Comparison of ENCODE assay signal across 8 mouse cellular contexts in the genomic region with DNA sequence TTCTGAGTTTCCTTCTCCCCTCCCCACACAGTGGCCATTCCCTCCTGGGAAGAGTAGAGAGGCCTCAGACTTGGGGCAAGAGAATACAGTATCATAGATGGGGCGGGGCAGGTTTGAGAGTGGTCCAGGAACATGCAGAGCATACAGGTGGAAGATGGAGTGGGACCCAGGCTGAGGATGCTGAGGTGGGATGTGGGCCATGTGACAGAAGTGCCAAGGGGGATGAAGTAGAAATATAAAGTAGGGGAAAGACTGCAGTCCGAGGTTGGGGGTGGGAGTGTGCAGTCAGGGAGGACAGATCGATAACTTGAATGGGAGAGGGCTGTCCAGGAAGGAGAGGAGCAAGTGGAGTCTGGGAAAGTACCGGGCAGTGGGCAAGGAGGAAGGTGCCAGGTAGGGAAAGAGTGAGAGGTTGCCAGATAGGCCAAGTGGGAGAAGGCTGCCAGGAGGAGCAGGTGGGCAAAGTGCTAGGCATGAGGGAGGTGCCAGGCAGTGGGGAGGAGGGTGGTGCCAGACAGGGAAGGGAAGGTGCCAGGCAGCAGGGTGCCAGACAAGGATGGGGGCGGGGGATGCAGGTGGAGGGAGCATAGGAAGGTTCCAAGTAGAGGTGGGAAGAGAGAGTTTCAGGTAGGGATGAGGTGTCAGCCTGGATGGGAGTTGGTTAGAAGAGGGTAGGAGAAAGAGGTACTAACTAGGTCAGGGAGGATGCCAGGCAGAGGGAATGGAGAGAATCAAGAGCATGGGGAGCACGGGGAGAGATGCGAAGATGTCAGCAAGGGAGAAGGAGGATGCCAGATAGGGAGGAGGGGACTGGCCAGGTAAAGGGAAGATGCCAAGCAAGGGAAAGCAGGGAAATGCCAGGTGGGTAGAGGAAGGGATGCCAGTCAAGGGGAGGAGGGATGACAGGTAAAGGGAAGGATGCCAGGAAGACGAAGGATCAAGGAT. TPM values are rescaled to one million over a fixed set of nuclear protein-coding genes. Genes with fewer than 3 reads are reported as not detected.
A peak's percentile ranks its signal among the peaks of the same experiment; 100 is the strongest.
DNase-seq lines count a peak whose midpoint lies in the region; ATAC-seq lines count a peak whose summit lies in the region.

No protein-coding gene starts in this region.

- H3K27me3 ChIP-seq in hindbrain, embryonic 10.5 days (ENCODE audit: insufficient read depth, poor library complexity, severe bottlenecking): peaks cover 65% of the 10 kb centered on the region
- H3K27me3 ChIP-seq in midbrain, embryonic 16.5 days (ENCODE audit: control insufficient read depth, insufficient read depth, low read depth, low read length): no peaks in the 10 kb centered on the region

- DNase-seq in layer of hippocampus, adult 11-12 months (ENCODE audit: low spot score): peak; percentile 36
- no peak for DNase-seq in layer of hippocampus, postnatal 25 days (ENCODE audit: extremely low spot score in 1 of 2, low spot score in 1 of 2)
- peak; percentile 96 for DNase-seq in cerebellum, adult 9-11 months
- no peak for DNase-seq in hindbrain, embryonic 10.5 days (ENCODE audit: low spot score)
- DNase-seq in embryo, embryonic 10.5 days (ENCODE audit: low spot score): no peak
- no peak for DNase-seq in adrenal gland, postnatal 14 days
- DNase-seq in adrenal gland, postnatal 10 days: no peak

- H3K36me3 ChIP-seq in hindbrain, embryonic 10.5 days: no peaks in the 10 kb centered on the region
- H3K36me3 ChIP-seq in midbrain, embryonic 16.5 days (ENCODE audit: control insufficient read depth, insufficient read depth, low read length): no peaks in the 10 kb centered on the region

- H3K9ac ChIP-seq in midbrain, embryonic 16.5 days (ENCODE audit: low read depth, low read length): peak overlapping the region; percentile 81

- H3K4me3 ChIP-seq in hindbrain, embryonic 10.5 days: peak overlapping the region; percentile 62
- H3K4me3 ChIP-seq in midbrain, embryonic 16.5 days (ENCODE audit: low read depth, low read length): peak overlapping the region; percentile 67

- no peaks in the 10 kb centered on the region for H3K9me3 ChIP-seq in hindbrain, embryonic 10.5 days
- H3K9me3 ChIP-seq in midbrain, embryonic 16.5 days (replicated peaks; ENCODE audit: control insufficient read depth, low read length, poor library complexity, severe bottlenecking): no peaks in the 10 kb centered on the region

- H3K27ac ChIP-seq in hindbrain, embryonic 10.5 days: peak overlapping the region; percentile 83
- no peak overlapping the region; the same call in 1 of the 2 replicates for H3K27ac ChIP-seq in midbrain, embryonic 16.5 days (ENCODE audit: low read length)

- peak overlapping the region; percentile 58 for H3K4me2 ChIP-seq in midbrain, embryonic 16.5 days (ENCODE audit: low read length)

- peaks cover 25% of the 10 kb centered on the region for H3K4me1 ChIP-seq in hindbrain, embryonic 10.5 days (replicated peaks)
- peaks cover 28% of the 10 kb centered on the region for H3K4me1 ChIP-seq in midbrain, embryonic 16.5 days (ENCODE audit: control insufficient read depth, insufficient read depth, low read length)

- 47% methylated on average over 8 of the region's 8 CpGs for WGBS in hindbrain, embryonic 10.5 days
- WGBS in midbrain, embryonic 16.5 days: 38% methylated on average over 8 of the region's 8 CpGs

- peak; percentile 16; the same call in 1 of the 2 replicates for ATAC-seq in midbrain, embryonic 16.5 days

RNA-seq across cellular contexts. Expression of a gene that starts 0.9 kb away (rescaled TPM):
- 10 to 100 TPM; 91.4 to 93.2 TPM for total RNA-seq in layer of hippocampus, postnatal 25 days (2021)
- 22.8 and 35.7 TPM in 2 replicates for polyA plus RNA-seq in hindbrain, embryonic 10.5 days (2016; fragmentation: Nextera tagmentation; extraction: Ambion mirVana)
- 173 and 192 TPM in 2 replicates for polyA plus RNA-seq in midbrain, embryonic 16.5 days (2015; fragmentation: Nextera tagmentation; extraction: Ambion mirVana)
- total RNA-seq in adrenal gland, postnatal 14 days (2021): 15.5 and 24.3 TPM in 2 replicates
- total RNA-seq in adrenal gland, postnatal 10 days (2021): 10 to 100 TPM; 16.4 to 26.0 TPM

RNA-seq across cellular contexts. Expression of a gene that starts 36.8 kb away (rescaled TPM):
- 10 to 100 TPM; 55.5 to 79.0 TPM for total RNA-seq in layer of hippocampus, postnatal 25 days (2021)
- polyA plus RNA-seq in hindbrain, embryonic 10.5 days (2016; fragmentation: Nextera tagmentation; extraction: Ambion mirVana): 16.5 and 19.3 TPM in 2 replicates
- polyA plus RNA-seq in midbrain, embryonic 16.5 days (2015; fragmentation: Nextera tagmentation; extraction: Ambion mirVana): 16.6 and 23.3 TPM in 2 replicates
- total RNA-seq in adrenal gland, postnatal 14 days (2021): 32.3 and 44.0 TPM in 2 replicates
- 10 to 100 TPM; 35.4 to 46.3 TPM for total RNA-seq in adrenal gland, postnatal 10 days (2021)

RNA-seq across cellular contexts. Expression of a gene that starts 46.0 kb away (rescaled TPM):
- total RNA-seq in layer of hippocampus, postnatal 25 days (2021): 10 to 100 TPM; 72.6 to 80.0 TPM
- 125 and 159 TPM in 2 replicates for polyA plus RNA-seq in hindbrain, embryonic 10.5 days (2016; fragmentation: Nextera tagmentation; extraction: Ambion mirVana)
- polyA plus RNA-seq in midbrain, embryonic 16.5 days (2015; fragmentation: Nextera tagmentation; extraction: Ambion mirVana): 78.0 and 85.0 TPM in 2 replicates
- total RNA-seq in adrenal gland, postnatal 14 days (2021): 59.3 and 67.0 TPM in 2 replicates
- total RNA-seq in adrenal gland, postnatal 10 days (2021): 10 to 100 TPM; 51.0 to 53.3 TPM

Comparison
In these comparisons a context has a peak if more than half of its experiments do, and no peak if none do; other contexts are left out.
1. DNase-seq: peak in layer of hippocampus, adult 11-12 months (single experiment) and cerebellum, adult 9-11 months (single experiment); none in layer of hippocampus, postnatal 25 days (0 of 2), hindbrain, embryonic 10.5 days (single experiment), embryo, embryonic 10.5 days (single experiment), adrenal gland, postnatal 14 days (single experiment) and adrenal gland, postnatal 10 days (single experiment).